Mouse (Mus musculus) neural tube, embryonic 11.5 days (tissue): ENCODE data around the gene Ppp3r1. TPM values are rescaled to one million over a fixed set of nuclear protein-coding genes. Genes with fewer than 3 reads are reported as not detected.
A peak's percentile ranks its signal among the peaks of the same experiment; 100 is the strongest.

Source experiments
- ATAC-seq: fragments of 200-750 bp; cut with Nextera tagmentation; 2 replicates; pipeline ENCODE4 v1.8.0; 2017; ENCODE audit warnings: moderate number of reproducible peaks, mild to moderate bottlenecking, moderate TSS enrichment, moderate library complexity; ENCODE audit not compliant: insufficient read depth, low FRiP score, low TSS enrichment
- DNase-seq: peaks from one replicate; pipeline ENCODE4 v3.0.0-alpha.2; 2015; ENCODE audit warnings: low spot score
- H3K27ac ChIP-seq: fragments of 300-500 bp; sonication (generic); 2 replicates; pipeline ENCODE4 v1.5.1; 2014; ENCODE audit warnings: low read depth, mild to moderate bottlenecking, low read length
- H3K27me3 ChIP-seq: fragments of 300-500 bp; sonication (generic); 2 replicates; pipeline ENCODE4 v1.6.1; 2014; ENCODE audit warnings: mild to moderate bottlenecking, low read length, mixed read lengths; ENCODE audit not compliant: control insufficient read depth, insufficient read depth
- H3K36me3 ChIP-seq: fragments of 300-500 bp; sonication (generic); 2 replicates; pipeline ENCODE4 v1.6.1; 2014; ENCODE audit warnings: mild to moderate bottlenecking, low read length, moderate library complexity, mixed read lengths; ENCODE audit not compliant: control insufficient read depth, insufficient read depth
- H3K4me1 ChIP-seq: fragments of 300-500 bp; sonication (generic); 2 replicates; pipeline ENCODE4 v1.6.1; 2014; ENCODE audit warnings: low read length, mixed read lengths; ENCODE audit not compliant: control insufficient read depth, insufficient read depth
- H3K4me2 ChIP-seq: fragments of 300-500 bp; sonication (generic); 2 replicates; pipeline ENCODE4 v1.6.1; 2014; ENCODE audit warnings: low read depth, mild to moderate bottlenecking, moderate library complexity
- H3K4me3 ChIP-seq: fragments of 300-500 bp; sonication (generic); 2 replicates; pipeline ENCODE4 v1.5.1; 2014; ENCODE audit warnings: low read depth, low read length
- H3K9ac ChIP-seq: fragments of 300-500 bp; sonication (generic); 2 replicates; pipeline ENCODE4 v1.6.1; 2014; ENCODE audit warnings: mild to moderate bottlenecking, low read length
- H3K9me3 ChIP-seq: fragments of 300-500 bp; sonication (generic); 2 replicates; pipeline ENCODE4 v1.6.1; 2016; ENCODE audit warnings: low read length; ENCODE audit not compliant: control insufficient read depth
- WGBS: fragments of 180-500 bp; shearing (Covaris S2); extraction: QIAGEN DNeasy Blood & Tissue Kit; methylation state at CpG from one replicate; pipeline ENCODE4 v1.1.7; 2014; 5-methylcytosine and 5-hydroxymethylcytosine counted together
- polyA plus RNA-seq: library from polyadenylated mRNA; unstranded; fragments of >200 nt; fragmentation: Nextera tagmentation; extraction: Ambion mirVana; gene quantifications from 2 replicates; pipeline ENCODE4 v1.2.1, GENCODE M21; 2014

Gene Ppp3r1
- polyA plus RNA-seq: 115 and 118 TPM in 2 replicates

- Histone ChIP-seq H3K4me3 (peak within 1 kb of the TSS; percentile 82), H3K9ac (peak within 1 kb of the TSS; percentile 94), H3K27ac (peak within 1 kb of the TSS; percentile 93), H3K36me3 (no peaks in the 10 kb centered on the region), H3K4me1 (no peaks in the 10 kb centered on the region), H3K27me3 (no peaks in the 10 kb centered on the region), H3K4me2 (peak within 1 kb of the TSS; percentile 81), H3K9me3 (no peaks in the 10 kb centered on the region)
- peak; percentile 99 for DNase-seq
- peak; percentile 97 for ATAC-seq
- WGBS: under 1% methylated on average over 77 of the region's 89 CpGs
These were observed at the start of gene Ppp3r1 for GRCm38 (mm10) chr11:17158858-17159737. Ppp3r1 (plus strand) TSS chr11:17159263.

GRCm38 (mm10) chr11:17112419-17113090, 46.5 kb upstream of the Ppp3r1 start:
- Histone ChIP-seq H3K9me3 (no peaks in the 10 kb centered on the region), H3K4me1 (no peaks in the 10 kb centered on the region), H3K4me3 (no peak overlapping the region), H3K4me2 (no peak overlapping the region), H3K27me3 (no peaks in the 10 kb centered on the region), H3K36me3 (no peaks in the 10 kb centered on the region), H3K9ac (no peak overlapping the region), H3K27ac (no peak overlapping the region)
- whole genome bisulfite sequencing: 71% methylated on average over 1 of the region's 1 CpGs
- ATAC-seq: no peak
- no peak for DNase-seq

DNA sequence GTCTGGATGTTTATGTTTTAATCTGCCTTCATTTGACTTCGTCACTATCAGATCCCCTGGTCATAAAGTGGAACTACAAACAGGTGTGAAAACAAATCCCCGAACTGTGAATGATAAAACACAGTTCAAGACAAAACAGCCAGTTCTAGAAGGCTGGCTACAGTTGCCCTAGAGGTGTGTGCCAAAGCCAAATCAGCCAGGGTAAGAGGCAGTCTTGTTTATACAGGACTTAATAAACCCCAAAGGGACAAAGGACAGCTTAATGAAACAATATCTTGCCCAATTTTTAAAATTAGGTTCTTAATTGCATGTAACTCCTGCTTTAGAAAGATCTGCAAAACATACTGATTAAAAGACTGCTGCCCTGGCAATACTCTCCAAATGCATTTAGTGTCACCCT, 32.6 kb upstream of the Ppp3r1 start:
- Histone ChIP-seq H3K4me3 (no peak overlapping the region), H3K9ac (no peak overlapping the region), H3K9me3 (no peaks in the 10 kb centered on the region), H3K4me1 (no peaks in the 10 kb centered on the region), H3K36me3 (no peaks in the 10 kb centered on the region), H3K27ac (no peak overlapping the region), H3K4me2 (no peak overlapping the region), H3K27me3 (no peaks in the 10 kb centered on the region)
- DNase-seq (no peak), ATAC-seq (no peak)
- WGBS: 53% methylated on average over 2 of the region's 2 CpGs

- H3K4me2 ChIP-seq: no peak overlapping the region
- H3K36me3 ChIP-seq: no peaks in the 10 kb centered on the region
- no peak overlapping the region for H3K4me3 ChIP-seq
- H3K9me3 ChIP-seq: no peaks in the 10 kb centered on the region
- ATAC-seq (no peak), DNase-seq (no peak)
- no peak overlapping the region for H3K9ac ChIP-seq
- no peak overlapping the region for H3K27ac ChIP-seq
- H3K4me1 ChIP-seq: no peaks in the 10 kb centered on the region
- no peaks in the 10 kb centered on the region for H3K27me3 ChIP-seq
- 25% methylated on average over 6 of the region's 6 CpGs for WGBS
These were observed 23.4 kb upstream of the Ppp3r1 start for GRCm38 (mm10) chr11:17135638-17136037.

DNA sequence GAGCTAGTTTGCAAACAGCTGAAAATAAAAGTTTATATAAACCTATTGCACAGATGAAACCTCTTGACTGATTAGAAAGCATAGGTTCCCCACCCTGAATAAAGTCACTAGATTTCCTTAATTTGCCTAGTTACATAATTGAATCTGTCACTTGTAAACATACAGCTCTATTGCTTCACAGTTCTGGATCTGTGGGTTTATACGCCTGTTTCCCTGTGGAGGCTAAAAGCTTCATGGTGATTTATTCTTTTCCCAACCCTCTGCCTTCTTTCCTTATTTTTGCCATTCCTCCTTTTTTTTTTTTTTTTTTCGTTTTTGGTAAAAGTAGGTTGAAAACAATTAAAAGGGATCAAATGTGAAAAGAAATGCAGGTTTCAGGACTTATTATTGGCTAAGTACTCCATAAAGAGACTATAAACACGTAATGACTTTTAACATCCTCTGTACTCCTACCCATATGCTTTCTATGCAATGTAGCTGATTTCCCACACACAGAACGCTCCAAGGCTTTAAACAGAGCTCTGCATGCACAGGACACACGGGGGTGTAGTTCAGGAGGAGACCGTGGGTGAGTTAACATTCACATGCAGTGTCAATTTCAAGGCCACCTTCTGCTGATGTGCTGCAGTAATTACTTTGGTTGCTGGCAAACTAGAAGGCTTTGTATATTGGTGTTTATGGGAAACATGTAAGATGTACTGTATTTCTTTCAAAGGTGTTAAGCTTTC, 20.6 kb upstream of the Ppp3r1 start:
- Histone ChIP-seq H3K9ac (no peak overlapping the region), H3K27me3 (no peaks in the 10 kb centered on the region), H3K4me3 (no peak overlapping the region), H3K9me3 (no peaks in the 10 kb centered on the region), H3K4me1 (no peaks in the 10 kb centered on the region), H3K4me2 (no peak overlapping the region), H3K36me3 (no peaks in the 10 kb centered on the region), H3K27ac (no peak overlapping the region)
- DNase-seq (no peak), ATAC-seq (no peak)
- 61% methylated on average over 6 of the region's 6 CpGs for whole genome bisulfite sequencing

DNA sequence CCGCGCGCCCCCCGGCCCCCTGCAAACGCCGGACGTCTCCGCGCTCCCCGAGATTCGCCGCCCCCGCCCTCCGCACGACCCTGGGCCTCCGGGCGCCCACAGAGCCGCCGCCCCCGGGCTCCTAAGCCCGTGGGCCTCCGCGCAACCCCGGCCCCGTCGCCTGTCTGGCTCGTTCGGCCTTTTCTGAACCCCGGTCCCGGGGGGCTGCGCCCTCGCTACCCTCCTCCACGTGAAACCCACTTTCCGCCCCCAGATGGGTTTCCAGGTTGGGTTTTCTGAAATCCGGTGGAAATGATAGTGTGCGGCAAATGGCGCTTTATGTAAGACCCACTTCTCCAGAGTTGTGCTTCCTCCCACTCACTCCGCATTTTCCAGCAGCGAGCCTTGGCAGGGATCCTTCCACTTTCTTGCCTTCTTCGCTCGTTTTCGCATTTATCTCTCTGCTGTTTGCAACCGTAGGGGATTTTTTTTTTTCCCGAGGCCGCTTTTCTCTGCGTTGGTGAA, 727 bp downstream of the Ppp3r1 start:
- ATAC-seq: peak; percentile 58

GRCm38 (mm10) chr11:17160242-17160641, 1.2 kb downstream of the Ppp3r1 start:
- H3K4me2 ChIP-seq: peak overlapping the region; percentile 81
- H3K9me3 ChIP-seq: no peaks in the 10 kb centered on the region
- peak overlapping the region; percentile 94 for H3K9ac ChIP-seq
- peak overlapping the region; percentile 82 for H3K4me3 ChIP-seq
- WGBS: 3% methylated on average over 12 of the region's 12 CpGs
- no peaks in the 10 kb centered on the region for H3K4me1 ChIP-seq
- DNase-seq (peak; percentile 45), ATAC-seq (no peak)
- no peaks in the 10 kb centered on the region for H3K27me3 ChIP-seq
- no peaks in the 10 kb centered on the region for H3K36me3 ChIP-seq
- H3K27ac ChIP-seq: 0 out of 2 replicates have a peak overlapping the region, but pooled peaks have one; percentile 93

More for the DNA sequence above, 727 bp downstream of the Ppp3r1 start:
- Histone ChIP-seq H3K9me3 (no peaks in the 10 kb centered on the region), H3K27ac (peak overlapping the region; percentile 93), H3K4me1 (no peaks in the 10 kb centered on the region), H3K4me2 (peak overlapping the region; percentile 81), H3K36me3 (no peaks in the 10 kb centered on the region), H3K4me3 (peak overlapping the region; percentile 82), H3K9ac (peak overlapping the region; percentile 94), H3K27me3 (no peaks in the 10 kb centered on the region)
- peak; percentile 62 for DNase-seq
- 0% methylated on average over 31 of the region's 46 CpGs for WGBS

DNA sequence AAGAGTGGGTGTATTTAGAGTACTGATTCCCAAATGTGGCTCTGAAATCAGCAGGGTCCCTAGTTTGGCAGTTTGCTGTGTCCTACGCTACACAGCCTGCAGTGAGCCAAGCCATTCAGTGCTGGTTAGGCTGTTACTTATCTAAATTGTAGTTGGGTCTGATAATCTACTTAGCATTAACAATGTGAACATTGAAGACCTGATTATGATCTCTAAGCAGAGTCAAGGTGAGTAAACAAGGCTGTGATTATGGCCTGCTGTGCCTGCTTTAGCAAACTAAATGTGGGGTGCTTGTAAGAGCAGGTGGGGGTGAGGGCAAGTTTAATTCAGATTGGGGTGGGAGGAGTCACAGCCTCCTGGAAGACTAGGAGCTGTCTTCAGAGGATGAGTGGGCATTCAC, 4.9 kb downstream of the Ppp3r1 start:
- Histone ChIP-seq H3K4me2 (no peak overlapping the region), H3K27ac (no peak overlapping the region), H3K36me3 (no peaks in the 10 kb centered on the region), H3K4me3 (no peak overlapping the region), H3K9ac (no peak overlapping the region), H3K9me3 (no peaks in the 10 kb centered on the region), H3K27me3 (no peaks in the 10 kb centered on the region), H3K4me1 (no peaks in the 10 kb centered on the region)
- ATAC-seq (no peak), DNase-seq (no peak)
- 83% methylated on average over 1 of the region's 1 CpGs for WGBS
